Mouse (Mus musculus) lung, adult 2 months (tissue): Measurements from ENCODE around the gene Fank1. TPM values are rescaled to one million over a fixed set of nuclear protein-coding genes. Genes with fewer than 3 reads are reported as not detected.
A peak's percentile ranks its signal among the peaks of the same experiment; 100 is the strongest.
"Not testable (repeated sequence)": the region's sequence is repeated elsewhere in the genome, so short reads cannot be mapped to it uniquely, and the experiment has no call there.

ENCODE experiments used
- DNase-seq: peaks from one replicate; pipeline ENCODE4 v3.0.0; 2022
- H3K4me1 ChIP-seq: fragments of 200-500 bp; 2 replicates; pipeline ENCODE4 v1.6.1; 2011; ENCODE audit warnings: low read length; ENCODE audit not compliant: control insufficient read depth, insufficient read depth
- H3K4me3 ChIP-seq: fragments of 200-500 bp; replicated peaks from 2 replicates; pipeline ENCODE3; 2011; ENCODE audit warnings: low read depth, mild to moderate bottlenecking, control low read depth, low read length; ENCODE audit errors: extremely low read depth
- CTCF ChIP-seq: fragments of 200-500 bp; IDR thresholded peaks from 2 replicates; pipeline ENCODE4 v1.5.1; 2011; ENCODE audit warnings: mild to moderate bottlenecking, low read length, control low read depth; ENCODE audit not compliant: insufficient read depth
- POLR2A ChIP-seq: fragments of 200-500 bp; IDR thresholded peaks from 2 replicates; pipeline ENCODE4 v1.6.1; 2011; ENCODE audit warnings: low read depth, mild to moderate bottlenecking, control low read depth, low read length, borderline replicate concordance; ENCODE audit errors: extremely low read depth
- WGBS: fragments of 180-500 bp; shearing (Covaris S2); methylation state at CpG from one replicate; pipeline ENCODE4 v1.1.7; 2018; 5-methylcytosine and 5-hydroxymethylcytosine counted together
- polyA plus RNA-seq: library from polyadenylated mRNA; depleted of rRNA; stranded (reverse); fragments of >200 nt; gene quantifications from 2 replicates; pipeline ENCODE4 v1.2.3, GENCODE M21; 2012

Fank1 gene
- polyA plus RNA-seq, 1 experiment, result 3.3 TPM

DNA sequence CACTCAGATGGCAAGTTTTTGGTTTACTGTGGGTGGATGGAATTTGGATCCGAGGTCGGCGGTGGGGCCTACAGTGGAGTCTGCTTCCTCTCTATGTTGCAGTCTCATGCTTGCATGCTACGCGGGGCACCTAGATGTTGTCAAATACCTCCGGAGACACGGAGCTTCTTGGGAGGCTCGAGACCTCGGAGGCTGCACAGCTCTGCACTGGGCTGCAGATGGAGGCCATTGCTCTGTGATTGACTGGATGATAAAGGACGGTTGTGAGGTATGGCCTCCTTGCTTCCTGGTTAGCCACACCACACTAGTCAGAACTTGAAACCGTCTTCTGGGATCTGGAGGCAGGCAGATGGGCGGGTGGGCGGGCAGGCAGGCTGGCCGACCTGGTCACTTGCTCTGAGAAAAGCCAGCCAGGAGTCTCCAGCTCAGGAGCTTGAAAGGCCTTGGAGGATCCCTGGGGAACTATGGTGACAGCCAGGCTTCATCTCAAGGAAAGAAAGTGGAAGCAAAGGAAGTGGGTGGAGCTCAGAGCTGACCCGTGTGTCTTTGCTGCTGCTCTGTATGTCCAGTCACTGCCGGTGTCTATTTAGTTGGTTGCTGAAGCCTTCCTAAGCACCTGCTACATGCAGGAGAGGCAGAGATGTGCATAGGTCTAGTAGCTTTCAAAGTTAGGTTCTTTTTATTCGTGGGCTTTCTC lies 100.1 kb downstream of the Fank1 start:
- no peak for TF ChIP-seq POLR2A
- no peak for TF ChIP-seq CTCF
- Histone ChIP-seq H3K4me1 (no peaks in the 10 kb centered on the region), H3K4me3 (no peak overlapping the region)
- no peak for DNase-seq
- 75% methylated on average over 17 of the region's 17 CpGs for WGBS

DNA sequence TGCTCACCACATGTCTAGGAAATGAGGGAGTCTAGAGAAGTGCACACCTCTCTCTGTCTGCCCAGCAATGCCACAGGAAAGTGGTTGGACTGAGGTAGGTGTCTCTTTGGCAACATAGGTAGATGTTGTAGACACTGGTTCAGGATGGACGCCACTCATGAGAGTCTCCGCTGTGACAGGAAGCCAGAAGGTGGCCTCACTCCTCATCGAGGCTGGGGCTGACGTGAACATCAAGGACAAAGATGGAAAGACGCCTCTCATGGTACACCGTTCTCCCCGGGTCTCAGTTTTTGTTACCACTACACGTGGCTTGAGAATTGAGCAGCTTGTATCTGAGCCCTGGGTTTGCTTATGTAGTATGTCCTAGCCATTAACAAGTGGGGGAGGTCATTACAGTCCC lies 103.1 kb downstream of the Fank1 start:
- no peak overlapping the region for H3K4me3 ChIP-seq
- WGBS, result 97% methylated on average over 8 of the region's 8 CpGs
- H3K4me1 ChIP-seq, result no peaks in the 10 kb centered on the region
- no peak for TF ChIP-seq CTCF
- DNase-seq, result no peak

DNA sequence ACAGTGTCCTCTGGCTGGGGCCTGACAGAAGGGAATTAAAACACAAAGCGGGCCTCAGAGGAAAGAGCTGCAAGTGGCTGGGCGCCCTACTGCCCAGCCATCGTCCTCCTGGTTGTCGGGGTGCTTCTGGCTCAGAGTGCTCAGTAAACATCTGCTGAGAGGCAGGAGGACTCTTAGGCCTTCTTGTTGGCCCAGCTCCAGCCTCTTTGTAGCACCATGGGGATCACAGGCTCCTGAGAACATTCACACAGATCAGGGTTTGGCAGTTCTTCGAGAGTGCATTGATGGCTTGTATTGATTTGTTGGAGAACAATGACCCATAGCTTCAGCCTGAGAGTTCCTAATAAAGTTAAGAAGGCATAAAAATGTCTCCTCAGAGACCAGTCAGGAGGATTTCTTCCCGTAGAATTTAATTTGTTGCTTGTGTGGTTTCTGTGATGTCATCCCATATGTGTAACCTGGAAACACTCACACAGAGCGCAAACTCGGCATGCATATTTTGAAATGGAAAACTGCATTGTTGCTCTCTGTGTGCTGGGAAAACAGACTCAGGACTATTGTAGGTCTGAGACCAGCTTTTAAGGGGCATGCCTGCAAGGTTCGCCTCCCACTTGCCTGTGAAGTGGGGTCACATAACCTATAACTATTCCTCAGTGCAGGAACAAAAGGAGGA lies 108.2 kb downstream of the Fank1 start:
- WGBS, result 58% methylated on average over 5 of the region's 9 CpGs
- peak; percentile 54 for DNase-seq
- not testable (repeated sequence) for H3K4me3 ChIP-seq, H3K4me1 ChIP-seq

DNA sequence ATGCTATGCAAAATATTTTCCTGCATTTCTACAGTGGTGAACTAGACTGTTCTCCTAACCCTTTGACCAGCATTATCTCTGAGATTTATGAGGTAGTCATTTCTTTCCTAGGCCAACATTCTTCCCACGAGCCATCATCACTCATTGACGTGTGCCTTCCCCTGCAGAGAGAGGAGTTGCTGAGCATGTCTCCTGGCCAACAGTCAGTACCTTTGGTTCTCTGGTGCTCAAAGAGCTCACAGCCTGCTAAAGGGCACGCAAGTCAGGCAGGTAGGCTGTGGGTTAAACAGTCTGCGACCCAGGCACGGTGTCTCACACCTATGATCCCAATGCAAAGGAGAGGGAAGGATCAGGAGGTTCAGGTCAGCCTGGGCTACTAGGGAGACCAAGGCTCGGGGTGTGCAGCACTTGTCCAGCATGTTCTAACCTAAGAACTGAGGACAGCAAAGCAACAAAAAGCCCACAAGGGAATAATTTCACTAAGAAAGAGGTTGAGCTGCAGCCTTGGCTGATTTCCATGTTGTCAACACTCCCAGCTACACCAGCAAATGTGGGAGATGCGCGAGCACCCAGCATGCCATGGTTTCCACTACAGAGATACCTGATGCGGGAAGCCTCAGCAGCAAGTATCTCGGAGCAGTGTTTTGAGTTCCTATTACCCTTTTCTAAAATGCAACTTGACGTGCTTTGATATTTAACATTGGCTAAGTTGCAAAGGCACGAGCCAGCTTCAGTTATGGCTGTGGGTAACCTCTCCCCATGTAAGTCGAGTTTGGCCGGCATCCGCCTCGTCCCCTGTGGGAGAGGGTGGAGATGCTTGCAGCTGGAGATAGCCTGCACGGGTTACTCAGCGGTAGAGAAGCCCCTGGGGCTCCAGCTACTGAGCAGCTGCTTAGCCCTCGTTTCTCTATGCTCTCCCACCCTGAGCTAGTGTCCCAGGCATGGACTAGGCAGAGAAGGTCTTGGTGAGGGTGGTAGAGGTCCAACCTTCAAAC lies 112.6 kb downstream of the Fank1 start:
- WGBS, result 81% methylated on average over 19 of the region's 19 CpGs
- no peak for DNase-seq
- Histone ChIP-seq H3K4me1 (no peaks in the 10 kb centered on the region), H3K4me3 (no peak overlapping the region)
- TF ChIP-seq POLR2A, result no peak

DNA sequence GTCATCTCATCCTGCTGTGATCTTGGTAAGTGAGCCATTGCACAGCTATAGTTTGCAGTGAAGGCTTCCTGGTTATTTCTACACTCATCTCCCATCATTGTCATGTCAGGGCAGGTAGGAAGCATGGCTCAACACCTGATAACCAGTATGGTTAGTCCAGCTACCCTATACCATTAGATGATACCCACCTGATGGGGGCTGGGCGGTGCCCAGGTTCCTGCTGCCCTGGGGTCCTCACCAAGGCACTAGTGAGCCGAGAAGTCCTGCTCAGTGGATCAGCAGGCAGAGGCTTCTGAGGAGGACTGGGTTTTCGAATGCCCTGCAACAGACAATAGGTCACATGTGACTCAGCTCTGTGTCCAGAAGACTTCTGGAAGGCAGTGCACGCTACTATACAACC lies 113.3 kb downstream of the Fank1 start:
- no peak overlapping the region for H3K4me3 ChIP-seq
- DNase-seq, result no peak
- H3K4me1 ChIP-seq, result no peaks in the 10 kb centered on the region
- 94% methylated on average over 4 of the region's 4 CpGs for WGBS
- TF ChIP-seq POLR2A (no peak), CTCF (no peak)

DNA sequence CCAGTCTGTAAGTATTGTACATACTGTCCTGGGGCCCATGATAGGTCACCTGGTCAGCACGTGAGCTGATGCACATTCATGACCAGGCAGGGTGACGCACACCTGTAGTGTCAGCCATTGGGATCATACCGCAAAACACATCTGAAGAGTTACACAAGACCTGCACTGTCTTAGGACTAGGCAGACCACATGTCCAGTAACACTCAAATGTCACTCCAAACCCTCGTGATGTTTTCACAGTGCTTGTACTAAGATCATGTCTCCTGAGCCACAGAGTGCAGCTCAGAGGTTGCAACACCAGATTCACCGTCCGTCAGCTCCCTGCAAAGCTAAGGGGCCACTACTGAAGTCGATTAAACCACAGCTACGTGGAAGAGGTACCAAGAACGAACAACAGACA lies 114.6 kb downstream of the Fank1 start:
- Histone ChIP-seq H3K4me3 (no peak overlapping the region), H3K4me1 (no peaks in the 10 kb centered on the region)
- TF ChIP-seq POLR2A, result no peak
- no peak for TF ChIP-seq CTCF
- 86% methylated on average over 9 of the region's 9 CpGs for WGBS
- no peak for DNase-seq

DNA sequence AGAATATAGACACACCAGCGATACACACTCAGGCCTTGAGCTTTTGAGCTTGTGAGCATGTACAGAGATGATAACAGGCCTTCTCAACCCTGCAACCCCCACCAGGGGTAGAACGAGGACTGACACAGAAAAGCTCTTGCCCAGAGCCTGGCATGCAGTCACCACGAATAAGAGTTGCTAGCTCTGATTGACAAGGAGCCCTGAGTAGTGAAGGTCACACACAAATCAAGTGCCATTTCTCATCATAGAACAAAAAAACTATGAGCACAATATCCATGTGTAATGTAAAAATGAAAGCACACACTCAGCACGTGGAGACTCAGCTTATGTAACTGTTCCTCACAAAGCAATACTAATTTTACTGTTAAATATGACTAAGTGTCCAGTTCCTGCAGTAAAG lies 115.1 kb downstream of the Fank1 start:
- H3K4me1 ChIP-seq, result no peaks in the 10 kb centered on the region
- no peak for DNase-seq
- no peak overlapping the region for H3K4me3 ChIP-seq
- TF ChIP-seq POLR2A (no peak), CTCF (no peak)
- WGBS, result 66% methylated on average over 4 of the region's 4 CpGs

DNA sequence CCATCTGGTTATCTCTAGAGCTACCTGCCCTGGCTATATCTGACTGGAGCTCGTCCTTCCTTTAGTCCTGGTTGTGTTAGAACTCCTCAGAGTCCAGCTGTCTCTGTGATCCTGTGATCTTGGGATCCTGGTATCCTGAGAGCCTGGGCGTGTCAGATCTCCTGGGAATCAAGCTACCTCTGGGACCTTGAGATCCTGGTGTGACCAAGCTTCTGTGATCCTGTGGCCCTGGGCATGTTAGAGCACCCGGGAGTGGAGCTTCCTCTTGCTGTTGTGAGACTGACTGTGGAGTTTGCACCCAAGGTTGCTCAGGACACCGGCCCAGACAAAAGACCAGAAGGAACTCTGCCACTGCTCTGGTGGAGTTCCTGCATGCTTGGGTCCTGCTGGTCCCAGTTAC lies 122.7 kb downstream of the Fank1 start:
- TF ChIP-seq POLR2A, result no peak
- no peak for TF ChIP-seq CTCF
- no peak overlapping the region for H3K4me3 ChIP-seq
- no peak for DNase-seq
- no peaks in the 10 kb centered on the region for H3K4me1 ChIP-seq
- WGBS, result 87% methylated on average over 4 of the region's 4 CpGs

DNA sequence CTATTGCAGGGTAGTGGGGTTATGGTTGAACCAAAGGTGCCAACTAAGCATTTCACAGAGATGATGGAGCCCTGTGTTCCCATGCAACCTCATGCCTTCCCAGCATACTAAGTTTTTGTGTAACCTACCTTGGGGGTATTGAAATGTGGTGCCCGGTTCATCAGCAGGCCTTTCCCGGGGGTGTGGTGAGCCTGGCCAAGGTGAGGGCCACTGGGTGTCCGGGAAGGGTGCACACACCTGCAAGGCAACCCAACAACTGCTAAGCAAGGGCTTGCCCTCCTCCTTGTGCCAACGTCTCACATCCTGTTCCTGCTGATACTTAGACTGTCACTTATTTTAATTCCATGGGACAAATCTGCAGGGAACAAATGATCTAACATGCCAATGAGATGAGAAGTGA lies 132.3 kb downstream of the Fank1 start:
- no peak for TF ChIP-seq CTCF
- TF ChIP-seq POLR2A, result no peak
- H3K4me1 ChIP-seq, result no peaks in the 10 kb centered on the region

DNA sequence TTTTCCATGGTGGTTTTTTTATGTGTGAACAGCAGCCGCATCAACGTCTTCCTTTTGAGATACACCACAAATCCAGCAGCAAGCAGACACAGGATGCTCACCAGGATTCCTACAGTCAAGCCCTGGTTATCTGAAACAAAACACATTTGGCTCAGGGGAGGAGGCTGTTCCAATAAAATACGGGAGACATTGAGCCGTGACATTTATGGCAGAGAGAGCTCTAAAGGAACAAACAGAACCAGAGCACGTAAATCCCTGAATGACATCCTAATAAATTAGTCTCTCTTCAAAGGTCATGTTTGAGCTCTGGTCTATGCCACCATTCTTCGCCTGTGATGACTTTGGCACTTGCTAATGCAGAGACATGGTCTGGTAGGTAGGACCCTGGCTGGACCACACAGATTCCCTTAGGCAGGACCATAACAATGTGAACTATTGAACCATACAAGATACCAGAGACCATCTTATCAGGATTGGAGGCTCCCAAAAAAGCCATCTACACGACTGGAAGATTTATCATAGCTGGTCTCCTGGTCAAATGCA lies 133.2 kb downstream of the Fank1 start:
- DNase-seq, result no peak
- no peak for TF ChIP-seq POLR2A
- no peak for TF ChIP-seq CTCF
- WGBS, result 81% methylated on average over 7 of the region's 7 CpGs
- H3K4me1 ChIP-seq, result no peaks in the 10 kb centered on the region
- H3K4me3 ChIP-seq, result no peak overlapping the region

More for the DNA sequence above, 132.3 kb downstream of the Fank1 start:
- H3K4me3 ChIP-seq, result no peak overlapping the region
- 85% methylated on average over 4 of the region's 4 CpGs for whole genome bisulfite sequencing
- DNase-seq, result no peak
